Mouse (Mus musculus) liver, embryonic 13.5 days (tissue): Measurements from ENCODE around the gene Myod1. TPM values are rescaled to one million over a fixed set of nuclear protein-coding genes. Genes with fewer than 3 reads are reported as not detected.

Source experiments
- ATAC-seq: fragments of 200-750 bp; cut with Nextera tagmentation; 2 replicates; pipeline ENCODE4 v1.8.0; 2017; ENCODE audit warnings: low read depth, mild to moderate bottlenecking, moderate number of reproducible peaks, moderate library complexity
- DNase-seq: peaks from one replicate; pipeline ENCODE4 v3.0.0; 2022
- H3K27ac ChIP-seq: fragments of 300-500 bp; sonication (generic); 2 replicates; pipeline ENCODE4 v1.5.1; 2015; ENCODE audit warnings: moderate library complexity, mild to moderate bottlenecking, inconsistent platforms
- H3K27me3 ChIP-seq: fragments of 300-500 bp; sonication (generic); 2 replicates; pipeline ENCODE4 v1.6.1; 2015; ENCODE audit warnings: mild to moderate bottlenecking, inconsistent platforms
- H3K36me3 ChIP-seq: fragments of 300-500 bp; sonication (generic); 2 replicates; pipeline ENCODE4 v1.6.1; 2015; ENCODE audit warnings: mild to moderate bottlenecking, inconsistent platforms
- H3K4me1 ChIP-seq: fragments of 300-500 bp; sonication (generic); replicated peaks from 2 replicates; pipeline ENCODE4 v1.6.1; 2015; ENCODE audit warnings: inconsistent platforms
- H3K4me2 ChIP-seq: fragments of 300-500 bp; sonication (generic); 2 replicates; pipeline ENCODE4 v1.6.1; 2015; ENCODE audit warnings: inconsistent platforms, mild to moderate bottlenecking, moderate library complexity
- H3K4me3 ChIP-seq: fragments of 300-500 bp; sonication (generic); replicated peaks from 2 replicates; pipeline ENCODE4 v1.5.1; 2015; ENCODE audit warnings: mild to moderate bottlenecking, inconsistent platforms
- H3K9ac ChIP-seq: fragments of 300-500 bp; sonication (generic); 2 replicates; pipeline ENCODE4 v1.6.1; 2015; ENCODE audit warnings: mild to moderate bottlenecking, inconsistent platforms
- H3K9me3 ChIP-seq: fragments of 300-500 bp; sonication (generic); replicated peaks from 2 replicates; pipeline ENCODE4 v1.6.1; 2016; ENCODE audit warnings: inconsistent platforms
- WGBS: fragments of 180-500 bp; shearing (Covaris S2); methylation state at CpG from one replicate; pipeline ENCODE4 v1.1.7; 2015; ENCODE audit not compliant: insufficient replicate concordance; 5-methylcytosine and 5-hydroxymethylcytosine counted together
- polyA plus RNA-seq: library from polyadenylated mRNA; unstranded; fragments of >200 nt; fragmentation: Nextera tagmentation; extraction: Ambion mirVana; gene quantifications from 2 replicates; pipeline ENCODE4 v1.2.1, GENCODE M21; 2015

The Myod1 gene
- 0.79 and 1.2 TPM in 2 replicates for polyA plus RNA-seq

GRCm38 (mm10) chr7:46376172-46377007, at the start of gene Myod1:
Gene Myod1, plus strand, starts transcription at chr7:46376474.
- no peaks in the 10 kb centered on the region for H3K4me1 ChIP-seq
- no peak within 1 kb of the TSS for H3K4me2 ChIP-seq
- DNase-seq: no peak

GRCm38 (mm10) chr7:46327896-46328295, 48.4 kb upstream of the Myod1 start:
- Histone ChIP-seq H3K36me3 (no peaks in the 10 kb centered on the region), H3K27ac (no peak overlapping the region), H3K9me3 (no peaks in the 10 kb centered on the region), H3K27me3 (no peaks in the 10 kb centered on the region), H3K4me1 (no peaks in the 10 kb centered on the region), H3K4me2 (no peak overlapping the region), H3K9ac (no peak overlapping the region), H3K4me3 (no peak overlapping the region)
- no peak for ATAC-seq
- no peak for DNase-seq
- 42% methylated on average over 4 of the region's 4 CpGs for WGBS

More at GRCm38 (mm10) chr7:46376172-46377007, at the start of gene Myod1:
- Histone ChIP-seq H3K9ac (no peak within 1 kb of the TSS), H3K36me3 (no peaks in the 10 kb centered on the region), H3K9me3 (no peaks in the 10 kb centered on the region), H3K4me3 (no peak within 1 kb of the TSS), H3K27ac (no peak within 1 kb of the TSS), H3K27me3 (peaks cover 61% of the 10 kb centered on the region)
- ATAC-seq: no peak
- WGBS: 8% methylated on average over 44 of the region's 44 CpGs

- no peak for DNase-seq
- H3K27me3 ChIP-seq: no peaks in the 10 kb centered on the region
- H3K36me3 ChIP-seq: no peaks in the 10 kb centered on the region
- H3K4me2 ChIP-seq: no peak overlapping the region
- H3K4me1 ChIP-seq: no peaks in the 10 kb centered on the region
- 80% methylated on average over 9 of the region's 9 CpGs for WGBS
- no peak overlapping the region for H3K4me3 ChIP-seq
- no peak for ATAC-seq
- H3K9me3 ChIP-seq: no peaks in the 10 kb centered on the region
- no peak overlapping the region for H3K27ac ChIP-seq
- no peak overlapping the region for H3K9ac ChIP-seq
Measured at GRCm38 (mm10) chr7:46337397-46337796, 38.9 kb upstream of the Myod1 start.

GRCm38 (mm10) chr7:46339818-46340217, 36.5 kb upstream of the Myod1 start:
- ATAC-seq (no peak), DNase-seq (no peak)
- Histone ChIP-seq H3K36me3 (no peaks in the 10 kb centered on the region), H3K27me3 (no peaks in the 10 kb centered on the region), H3K4me3 (no peak overlapping the region), H3K4me1 (no peaks in the 10 kb centered on the region), H3K4me2 (no peak overlapping the region), H3K27ac (no peak overlapping the region), H3K9me3 (no peaks in the 10 kb centered on the region), H3K9ac (no peak overlapping the region)
- 39% methylated on average over 3 of the region's 3 CpGs for WGBS

GRCm38 (mm10) chr7:46340295-46340694, 36.0 kb upstream of the Myod1 start:
- no peaks in the 10 kb centered on the region for H3K27me3 ChIP-seq

GRCm38 (mm10) chr7:46341471-46341870, 34.8 kb upstream of the Myod1 start:
- H3K4me1 ChIP-seq: no peaks in the 10 kb centered on the region
- WGBS: 64% methylated on average over 9 of the region's 9 CpGs
- DNase-seq (no peak), ATAC-seq (no peak)
- no peaks in the 10 kb centered on the region for H3K36me3 ChIP-seq
- no peak overlapping the region for H3K4me2 ChIP-seq
- H3K9me3 ChIP-seq: no peaks in the 10 kb centered on the region
- no peak overlapping the region for H3K4me3 ChIP-seq
- no peak overlapping the region for H3K27ac ChIP-seq
- H3K9ac ChIP-seq: no peak overlapping the region
- no peaks in the 10 kb centered on the region for H3K27me3 ChIP-seq

More at GRCm38 (mm10) chr7:46340295-46340694, 36.0 kb upstream of the Myod1 start:
- H3K9ac ChIP-seq: no peak overlapping the region
- H3K4me1 ChIP-seq: no peaks in the 10 kb centered on the region
- no peak overlapping the region for H3K27ac ChIP-seq
- no peaks in the 10 kb centered on the region for H3K36me3 ChIP-seq
- no peak overlapping the region for H3K4me3 ChIP-seq
- no peaks in the 10 kb centered on the region for H3K9me3 ChIP-seq
- DNase-seq (no peak), ATAC-seq (no peak)
- 65% methylated on average over 5 of the region's 5 CpGs for WGBS
- no peak overlapping the region for H3K4me2 ChIP-seq

- no peak for ATAC-seq
- no peak overlapping the region for H3K9ac ChIP-seq
- no peaks in the 10 kb centered on the region for H3K4me1 ChIP-seq
- DNase-seq: no peak
- H3K27ac ChIP-seq: no peak overlapping the region
- no peaks in the 10 kb centered on the region for H3K36me3 ChIP-seq
- no peak overlapping the region for H3K4me2 ChIP-seq
- WGBS: 40% methylated on average over 4 of the region's 4 CpGs
- H3K9me3 ChIP-seq: no peaks in the 10 kb centered on the region
- H3K4me3 ChIP-seq: no peak overlapping the region
- H3K27me3 ChIP-seq: peaks cover 32% of the 10 kb centered on the region
Measured at GRCm38 (mm10) chr7:46347692-46348091, 28.6 kb upstream of the Myod1 start.

GRCm38 (mm10) chr7:46348813-46349212, 27.5 kb upstream of the Myod1 start:
- Histone ChIP-seq H3K9ac (no peak overlapping the region), H3K4me1 (no peaks in the 10 kb centered on the region), H3K27me3 (peaks cover 32% of the 10 kb centered on the region), H3K9me3 (no peaks in the 10 kb centered on the region), H3K4me2 (no peak overlapping the region), H3K27ac (no peak overlapping the region), H3K4me3 (no peak overlapping the region), H3K36me3 (no peaks in the 10 kb centered on the region)
- DNase-seq (no peak), ATAC-seq (no peak)
- 9% methylated on average over 36 of the region's 36 CpGs for WGBS

- peaks cover 32% of the 10 kb centered on the region for H3K27me3 ChIP-seq
- no peak overlapping the region for H3K4me3 ChIP-seq
- H3K4me2 ChIP-seq: no peak overlapping the region
- H3K27ac ChIP-seq: no peak overlapping the region
- DNase-seq: no peak
- no peak for ATAC-seq
- no peak overlapping the region for H3K9ac ChIP-seq
- WGBS: 34% methylated on average over 9 of the region's 9 CpGs
- H3K9me3 ChIP-seq: no peaks in the 10 kb centered on the region
- no peaks in the 10 kb centered on the region for H3K4me1 ChIP-seq
- no peaks in the 10 kb centered on the region for H3K36me3 ChIP-seq
Measured at GRCm38 (mm10) chr7:46350119-46350702, 26.1 kb upstream of the Myod1 start.

GRCm38 (mm10) chr7:46352748-46353147, 23.5 kb upstream of the Myod1 start:
- Histone ChIP-seq H3K27me3 (peaks cover 27% of the 10 kb centered on the region), H3K4me1 (no peaks in the 10 kb centered on the region), H3K4me3 (no peak overlapping the region), H3K36me3 (no peaks in the 10 kb centered on the region), H3K27ac (no peak overlapping the region), H3K4me2 (no peak overlapping the region), H3K9ac (no peak overlapping the region), H3K9me3 (no peaks in the 10 kb centered on the region)
- no peak for DNase-seq
- no peak for ATAC-seq
- WGBS: 42% methylated on average over 2 of the region's 2 CpGs

GRCm38 (mm10) chr7:46353216-46353615, 23.1 kb upstream of the Myod1 start:
- no peak overlapping the region for H3K27ac ChIP-seq
- no peak for DNase-seq
- no peak for ATAC-seq
- no peak overlapping the region for H3K4me3 ChIP-seq
- no peaks in the 10 kb centered on the region for H3K9me3 ChIP-seq
- no peak overlapping the region for H3K9ac ChIP-seq
- WGBS: 48% methylated on average over 8 of the region's 8 CpGs
- no peaks in the 10 kb centered on the region for H3K4me1 ChIP-seq
- peaks cover 22% of the 10 kb centered on the region for H3K27me3 ChIP-seq
- H3K36me3 ChIP-seq: no peaks in the 10 kb centered on the region
- no peak overlapping the region for H3K4me2 ChIP-seq

GRCm38 (mm10) chr7:46353875-46354274, 22.4 kb upstream of the Myod1 start:
- WGBS: 25% methylated on average over 4 of the region's 4 CpGs
- DNase-seq: no peak
- no peaks in the 10 kb centered on the region for H3K36me3 ChIP-seq

More at GRCm38 (mm10) chr7:46353875-46354274, 22.4 kb upstream of the Myod1 start:
- Histone ChIP-seq H3K4me1 (no peaks in the 10 kb centered on the region), H3K4me2 (no peak overlapping the region), H3K27ac (no peak overlapping the region), H3K9me3 (no peaks in the 10 kb centered on the region), H3K4me3 (no peak overlapping the region), H3K9ac (no peak overlapping the region), H3K27me3 (peaks cover 16% of the 10 kb centered on the region)
- no peak for ATAC-seq
